Mouse (Mus musculus): ENCODE results near the gene Casq2. TPM values are rescaled to one million over a fixed set of nuclear protein-coding genes. Genes with fewer than 3 reads are reported as not detected.

The Casq2 gene
- polyA plus RNA-seq, 1 experiment from 2014 or later: 1.9 TPM

- H3K4me2 ChIP-seq: no peak overlapping the region
- H3K27me3 ChIP-seq: no peaks in the 10 kb centered on the region
- no peak for ATAC-seq (ENCODE audit: low read depth)
- peaks cover 19% of the 10 kb centered on the region for H3K4me1 ChIP-seq (replicated peaks)
- 74% methylated on average over 8 of the region's 8 CpGs for WGBS
- H3K9me3 ChIP-seq: no peaks in the 10 kb centered on the region
- no peak overlapping the region for H3K9ac ChIP-seq
- no peak overlapping the region for H3K27ac ChIP-seq (replicated peaks)
- no peak overlapping the region for H3K4me3 ChIP-seq
- no peaks in the 10 kb centered on the region for H3K36me3 ChIP-seq
These were observed 88.1 kb downstream of the Casq2 start for GRCm38 (mm10) chr3:102174118-102174865.

DNA sequence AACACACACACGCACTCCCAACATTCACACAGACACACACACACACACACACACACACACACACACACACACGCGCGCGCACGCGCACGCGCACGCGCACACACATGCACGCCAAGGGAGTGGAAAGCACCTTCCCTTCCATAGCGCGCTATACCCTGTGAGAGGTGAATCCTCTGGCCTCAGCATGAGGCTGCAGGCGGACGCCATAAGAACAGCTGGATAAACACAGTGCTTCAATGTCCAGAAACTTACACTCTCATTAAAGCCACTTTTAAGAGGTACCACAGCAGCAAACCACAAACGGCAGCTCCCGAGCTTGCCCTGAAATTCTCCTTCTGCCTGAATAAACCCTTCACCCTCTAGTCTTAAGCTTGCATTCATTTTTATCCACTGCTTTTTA is 89.5 kb downstream of the Casq2 start:
- H3K4me2 ChIP-seq: no peak overlapping the region
- H3K9me3 ChIP-seq: no peaks in the 10 kb centered on the region
- no peak overlapping the region for H3K9ac ChIP-seq
- no peak overlapping the region for H3K27ac ChIP-seq (replicated peaks)
- WGBS: 89% methylated on average over 17 of the region's 18 CpGs
- no peaks in the 10 kb centered on the region for H3K36me3 ChIP-seq
- H3K4me3 ChIP-seq: no peak overlapping the region
- no peak for ATAC-seq (ENCODE audit: low read depth)
- peaks cover 8% of the 10 kb centered on the region; the same call in 1 of the 2 replicates for H3K4me1 ChIP-seq (replicated peaks)
- no peaks in the 10 kb centered on the region for H3K27me3 ChIP-seq

DNA sequence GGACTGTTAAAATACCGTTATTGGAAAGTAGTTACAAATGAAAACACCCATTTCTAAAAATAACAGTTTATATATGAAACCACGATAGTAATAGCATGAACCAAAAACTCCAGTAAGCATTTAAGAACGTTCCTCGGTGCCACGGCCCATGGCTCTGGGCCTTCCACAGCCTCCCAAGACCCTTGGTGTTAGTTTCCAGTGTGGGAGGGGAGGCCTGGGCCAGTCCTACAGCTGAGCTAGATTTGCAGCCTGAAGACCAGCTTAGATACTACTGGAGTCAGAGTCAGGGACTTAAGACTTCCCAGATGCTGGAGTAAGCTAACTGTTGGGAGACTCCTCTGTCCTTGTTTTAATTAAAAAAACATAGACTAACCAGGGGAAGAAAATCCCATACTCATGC is 89.9 kb downstream of the Casq2 start:
- Histone ChIP-seq H3K9ac (no peak overlapping the region), H3K9me3 (no peaks in the 10 kb centered on the region), H3K36me3 (no peaks in the 10 kb centered on the region), H3K27ac (replicated peaks) (no peak overlapping the region), H3K4me2 (no peak overlapping the region), H3K27me3 (no peaks in the 10 kb centered on the region), H3K4me3 (no peak overlapping the region), H3K4me1 (replicated peaks) (peaks cover 8% of the 10 kb centered on the region; the same call in 1 of the 2 replicates)
- WGBS: 85% methylated on average over 5 of the region's 5 CpGs
- no peak for ATAC-seq (ENCODE audit: low read depth)

DNA sequence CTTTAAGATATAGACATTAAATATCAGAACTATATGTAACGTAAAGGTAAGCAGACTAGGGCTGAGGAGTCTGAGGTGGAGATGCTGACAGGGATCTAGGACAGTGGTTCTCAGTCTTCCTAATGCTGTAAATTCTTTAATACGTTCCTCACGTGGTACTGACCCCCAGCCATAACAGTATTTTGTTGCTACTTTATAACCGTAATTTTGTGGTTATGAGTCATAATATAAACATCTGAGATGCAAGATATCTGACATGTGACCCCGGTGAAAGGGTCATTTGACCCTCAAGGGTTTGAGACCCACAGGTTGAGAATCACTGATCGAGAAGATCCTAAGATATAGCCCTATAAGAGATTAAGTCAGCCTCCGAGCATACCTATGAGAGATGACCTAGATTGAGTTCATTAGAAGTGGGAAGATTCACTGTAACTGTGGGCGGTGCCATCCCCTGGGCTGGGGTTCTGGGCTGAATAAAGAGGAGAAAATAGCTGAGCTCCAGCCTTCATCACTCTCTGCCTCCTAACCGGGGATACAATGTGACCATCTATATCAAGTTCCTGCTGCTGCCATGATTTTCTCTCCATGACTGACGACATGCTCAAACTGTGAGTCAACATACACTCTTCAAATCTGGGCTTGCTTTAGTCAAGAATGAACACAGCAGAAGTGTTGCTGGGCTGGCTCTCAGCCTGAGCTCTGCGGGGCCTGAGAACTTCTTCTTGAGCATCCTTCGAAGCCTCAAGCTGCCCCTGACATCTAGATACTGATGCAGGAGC is 91.8 kb downstream of the Casq2 start:
- peaks cover 8% of the 10 kb centered on the region; the same call in 1 of the 2 replicates for H3K4me1 ChIP-seq (replicated peaks)
- ATAC-seq (ENCODE audit: low read depth): no peak
- H3K4me2 ChIP-seq: no peak overlapping the region
- no peak overlapping the region for H3K9ac ChIP-seq
- no peak overlapping the region for H3K27ac ChIP-seq (replicated peaks)
- H3K9me3 ChIP-seq: no peaks in the 10 kb centered on the region
- H3K4me3 ChIP-seq: no peak overlapping the region
- no peaks in the 10 kb centered on the region for H3K27me3 ChIP-seq
- WGBS: 95% methylated on average over 12 of the region's 12 CpGs
- H3K36me3 ChIP-seq: 0 out of 2 replicates have a peak, but pooled peaks cover 5% of the 10 kb centered on the region

- peaks cover 14% of the 10 kb centered on the region for H3K36me3 ChIP-seq
- no peak for ATAC-seq (ENCODE audit: low read depth)
- WGBS: 46% methylated on average over 4 of the region's 4 CpGs
These were observed 93.7 kb downstream of the Casq2 start for GRCm38 (mm10) chr3:102179869-102180268.

DNA sequence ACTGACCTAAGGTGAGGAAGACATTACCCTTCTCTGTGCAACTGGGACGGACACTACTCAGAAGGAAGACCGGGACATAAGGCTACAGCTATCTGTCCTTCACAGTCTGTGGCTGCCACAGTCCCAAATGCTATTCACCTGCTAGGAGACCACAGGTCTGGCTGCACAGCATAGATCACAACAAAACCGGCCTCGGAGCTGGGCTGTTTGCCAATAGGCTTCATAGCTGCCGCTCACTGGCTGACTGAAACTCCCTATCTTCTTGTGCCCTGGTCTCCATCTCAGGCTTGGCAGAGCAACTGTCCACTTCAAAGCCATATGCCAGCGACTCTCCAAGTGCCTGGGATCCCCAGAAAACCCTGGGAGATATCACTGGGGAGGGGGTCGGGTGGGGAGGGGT is 94.5 kb downstream of the Casq2 start:
- Histone ChIP-seq H3K4me1 (replicated peaks) (no peaks in the 10 kb centered on the region), H3K27ac (replicated peaks) (no peak overlapping the region), H3K9ac (no peak overlapping the region), H3K4me3 (no peak overlapping the region), H3K36me3 (peaks cover 14% of the 10 kb centered on the region), H3K4me2 (no peak overlapping the region), H3K27me3 (no peaks in the 10 kb centered on the region), H3K9me3 (no peaks in the 10 kb centered on the region)
- 0 out of 2 replicates have a peak, but pooled peaks have one; percentile 32 for ATAC-seq (ENCODE audit: low read depth)
- WGBS: 83% methylated on average over 7 of the region's 7 CpGs

More at GRCm38 (mm10) chr3:102179869-102180268, 93.7 kb downstream of the Casq2 start:
- H3K4me2 ChIP-seq: no peak overlapping the region
- no peaks in the 10 kb centered on the region for H3K9me3 ChIP-seq
- H3K4me1 ChIP-seq (replicated peaks): peaks cover 2% of the 10 kb centered on the region; the same call in 1 of the 2 replicates
- H3K27ac ChIP-seq (replicated peaks): no peak overlapping the region
- no peak overlapping the region for H3K9ac ChIP-seq
- no peak overlapping the region for H3K4me3 ChIP-seq
- H3K27me3 ChIP-seq: no peaks in the 10 kb centered on the region

- no peak overlapping the region for H3K4me2 ChIP-seq
- no peak for ATAC-seq (ENCODE audit: low read depth)
- H3K27ac ChIP-seq (replicated peaks): no peak overlapping the region
- H3K4me3 ChIP-seq: no peak overlapping the region
- H3K9ac ChIP-seq: no peak overlapping the region
- peaks cover 19% of the 10 kb centered on the region for H3K36me3 ChIP-seq
- no peaks in the 10 kb centered on the region for H3K9me3 ChIP-seq
- H3K4me1 ChIP-seq (replicated peaks): no peaks in the 10 kb centered on the region
- WGBS: 63% methylated on average over 4 of the region's 4 CpGs
- no peaks in the 10 kb centered on the region for H3K27me3 ChIP-seq
These were observed 95.0 kb downstream of the Casq2 start for GRCm38 (mm10) chr3:102181191-102181590.

GRCm38 (mm10) chr3:102182601-102183000 is 96.4 kb downstream of the Casq2 start:
- H3K4me2 ChIP-seq: no peak overlapping the region
- H3K27ac ChIP-seq (replicated peaks): no peak overlapping the region
- ATAC-seq (ENCODE audit: low read depth): no peak
- no peak overlapping the region for H3K4me3 ChIP-seq
- no peaks in the 10 kb centered on the region for H3K27me3 ChIP-seq
- 75% methylated on average over 2 of the region's 2 CpGs for WGBS
- H3K4me1 ChIP-seq (replicated peaks): no peaks in the 10 kb centered on the region
- H3K9me3 ChIP-seq: no peaks in the 10 kb centered on the region
- H3K9ac ChIP-seq: no peak overlapping the region
- H3K36me3 ChIP-seq: peaks cover 22% of the 10 kb centered on the region

DNA sequence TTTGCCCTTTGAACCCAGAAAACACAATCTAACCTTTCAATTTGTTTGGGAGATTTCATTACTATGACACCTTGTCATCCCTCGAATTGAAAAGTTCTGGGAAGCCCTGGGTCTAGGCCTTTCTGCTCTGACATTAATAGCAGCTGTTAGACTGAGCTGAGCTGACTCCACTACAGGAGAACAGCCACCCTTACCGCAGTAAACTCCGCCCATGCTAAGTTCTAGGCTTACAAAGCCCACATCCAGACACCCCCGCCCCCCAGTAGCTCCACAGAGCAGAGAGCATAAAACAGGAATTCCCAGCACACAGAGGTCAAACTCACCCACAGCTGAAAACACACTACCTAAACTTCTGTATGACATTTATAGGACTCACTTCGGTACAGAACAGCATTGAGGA is 98.5 kb downstream of the Casq2 start:
- H3K36me3 ChIP-seq: peaks cover 22% of the 10 kb centered on the region
- no peaks in the 10 kb centered on the region for H3K27me3 ChIP-seq
- WGBS: 65% methylated on average over 5 of the region's 5 CpGs
- no peak for ATAC-seq (ENCODE audit: low read depth)
- no peak overlapping the region for H3K27ac ChIP-seq (replicated peaks)
- H3K4me3 ChIP-seq: no peak overlapping the region
- H3K9me3 ChIP-seq: no peaks in the 10 kb centered on the region
- peaks cover 12% of the 10 kb centered on the region for H3K4me1 ChIP-seq (replicated peaks)
- no peak overlapping the region for H3K9ac ChIP-seq
- H3K4me2 ChIP-seq: no peak overlapping the region

- H3K27ac ChIP-seq (replicated peaks): no peak overlapping the region
- WGBS: 83% methylated on average over 4 of the region's 4 CpGs
These were observed 101.2 kb downstream of the Casq2 start for GRCm38 (mm10) chr3:102187401-102187800.

GRCm38 (mm10) chr3:102188972-102189371 is 102.8 kb downstream of the Casq2 start:
- no peak overlapping the region for H3K27ac ChIP-seq (replicated peaks)

More at GRCm38 (mm10) chr3:102187401-102187800, 101.2 kb downstream of the Casq2 start:
- Histone ChIP-seq H3K9ac (no peak overlapping the region), H3K4me1 (replicated peaks) (peaks cover 25% of the 10 kb centered on the region), H3K27me3 (peaks cover 16% of the 10 kb centered on the region), H3K4me3 (no peak overlapping the region), H3K9me3 (no peaks in the 10 kb centered on the region), H3K36me3 (peaks cover 20% of the 10 kb centered on the region), H3K4me2 (no peak overlapping the region)
- no peak for ATAC-seq (ENCODE audit: low read depth)

DNA sequence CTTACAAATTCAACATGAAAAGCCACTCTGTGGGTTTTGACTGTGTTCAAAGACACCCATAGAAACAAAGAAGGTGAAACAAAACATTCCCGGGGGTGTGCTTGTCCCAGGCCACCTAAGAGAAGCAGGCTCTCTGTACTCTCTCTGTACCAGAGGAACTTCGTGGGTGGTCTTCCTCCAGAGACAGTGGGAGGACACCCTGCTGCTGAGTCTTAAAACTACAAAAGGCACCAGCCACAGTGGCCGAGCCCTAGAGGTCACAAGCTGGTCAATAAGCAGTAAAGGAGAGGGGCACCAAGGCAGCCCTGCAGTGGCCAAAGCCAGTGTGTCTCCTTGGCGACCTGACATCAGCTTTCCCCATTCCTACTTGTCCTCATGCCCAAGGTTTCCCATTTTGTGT is 103.8 kb downstream of the Casq2 start:
- Histone ChIP-seq H3K4me2 (no peak overlapping the region), H3K27me3 (peaks cover 23% of the 10 kb centered on the region), H3K4me1 (replicated peaks) (peaks cover 52% of the 10 kb centered on the region), H3K4me3 (no peak overlapping the region), H3K9ac (no peak overlapping the region), H3K9me3 (no peaks in the 10 kb centered on the region), H3K36me3 (peaks cover 8% of the 10 kb centered on the region; the same call in 1 of the 2 replicates), H3K27ac (replicated peaks) (no peak overlapping the region)
- no peak for ATAC-seq (ENCODE audit: low read depth)
- 7% methylated on average over 4 of the region's 4 CpGs for WGBS

More at GRCm38 (mm10) chr3:102188972-102189371, 102.8 kb downstream of the Casq2 start:
- H3K9me3 ChIP-seq: no peaks in the 10 kb centered on the region
- H3K27me3 ChIP-seq: peaks cover 22% of the 10 kb centered on the region
- no peak overlapping the region for H3K4me3 ChIP-seq
- H3K36me3 ChIP-seq: peaks cover 11% of the 10 kb centered on the region; the same call in 1 of the 2 replicates
- peaks cover 41% of the 10 kb centered on the region for H3K4me1 ChIP-seq (replicated peaks)
- no peak for ATAC-seq (ENCODE audit: low read depth)
- 8% methylated on average over 6 of the region's 6 CpGs for WGBS
- no peak overlapping the region for H3K9ac ChIP-seq
- peak overlapping the region; percentile 17 for H3K4me2 ChIP-seq
